Mouse (Mus musculus) retina, postnatal 1 day (tissue): Measurements from ENCODE around the gene Fam214b.

ENCODE experiments used
- DNase-seq: peaks from one replicate; pipeline ENCODE4 v3.0.0-alpha.2; 2012

The Fam214b gene

DNA sequence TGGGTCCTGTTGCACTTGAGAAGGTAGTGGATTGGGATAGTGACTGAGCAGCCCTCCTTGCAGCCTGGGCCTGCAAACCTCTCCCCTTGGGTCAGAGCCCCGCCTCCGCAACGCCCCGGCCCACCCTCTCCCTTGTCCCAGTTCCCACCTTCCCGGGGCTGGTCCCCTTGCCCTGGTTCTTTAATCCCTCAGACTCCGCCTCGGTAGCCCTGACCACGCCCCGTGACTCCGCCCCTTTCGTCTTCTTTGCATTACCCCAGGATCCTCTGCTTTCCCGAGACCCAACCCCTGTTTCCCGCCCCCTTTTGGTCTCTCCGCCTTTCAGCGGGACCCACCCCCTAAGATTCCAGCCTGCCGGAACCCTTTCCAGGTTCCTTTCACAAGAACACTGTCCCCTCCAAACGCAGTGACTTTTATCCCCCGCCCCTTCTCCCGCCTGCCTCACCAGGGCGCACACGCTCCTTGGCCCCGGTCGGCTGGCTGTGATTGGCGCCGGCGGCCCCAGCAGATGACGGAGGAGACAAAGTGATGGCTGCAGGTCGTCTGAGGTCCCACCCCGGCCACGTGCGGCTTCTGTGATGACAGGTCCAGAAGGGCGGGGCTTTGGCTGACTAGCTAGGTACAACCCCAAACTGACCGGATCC lies at the start of gene Fam214b:
Fam214b (minus strand) TSS at position 562 of the 644 bp plus-strand sequence.
- DNase-seq, result peak; percentile 99

DNA sequence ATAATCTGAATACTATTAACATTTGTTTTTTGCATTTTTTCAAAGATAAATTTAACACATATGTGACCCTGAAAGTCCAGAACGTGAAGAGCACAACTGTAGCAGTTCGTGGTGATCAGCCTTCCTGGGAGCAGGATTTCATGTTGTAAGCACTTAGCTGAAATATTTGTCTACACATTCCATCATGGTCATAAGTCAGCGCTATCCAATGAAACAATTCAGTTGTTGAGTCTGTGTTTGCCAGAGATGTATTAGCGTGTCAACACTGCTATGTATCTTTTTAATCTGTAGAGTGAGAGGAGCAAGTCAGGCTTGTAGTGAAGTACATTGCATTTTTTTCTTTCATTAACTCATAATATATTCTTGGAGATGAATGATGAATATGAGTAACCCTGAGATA lies 45.2 kb upstream of the Fam214b start:
- DNase-seq, result no peak

DNA sequence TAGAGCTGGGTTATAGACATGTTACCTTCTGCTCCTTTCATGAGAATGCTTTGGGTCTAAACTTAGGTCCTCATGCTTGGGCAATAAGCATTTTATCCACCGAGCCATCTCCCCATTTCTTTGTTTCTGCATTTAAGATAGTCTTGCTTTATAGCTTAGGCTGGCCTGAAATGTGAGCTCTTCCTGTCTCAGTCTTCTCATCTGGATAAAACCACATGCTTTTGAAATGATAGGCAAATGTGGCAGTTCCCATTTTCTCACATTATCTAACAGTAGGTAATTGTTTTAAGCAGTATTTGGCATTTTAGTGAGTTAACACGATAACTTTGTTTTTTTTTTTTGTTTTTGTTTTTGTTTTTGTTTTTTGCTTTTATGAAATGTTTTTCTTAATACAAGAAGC lies 43.9 kb upstream of the Fam214b start:
- no peak for DNase-seq

DNA sequence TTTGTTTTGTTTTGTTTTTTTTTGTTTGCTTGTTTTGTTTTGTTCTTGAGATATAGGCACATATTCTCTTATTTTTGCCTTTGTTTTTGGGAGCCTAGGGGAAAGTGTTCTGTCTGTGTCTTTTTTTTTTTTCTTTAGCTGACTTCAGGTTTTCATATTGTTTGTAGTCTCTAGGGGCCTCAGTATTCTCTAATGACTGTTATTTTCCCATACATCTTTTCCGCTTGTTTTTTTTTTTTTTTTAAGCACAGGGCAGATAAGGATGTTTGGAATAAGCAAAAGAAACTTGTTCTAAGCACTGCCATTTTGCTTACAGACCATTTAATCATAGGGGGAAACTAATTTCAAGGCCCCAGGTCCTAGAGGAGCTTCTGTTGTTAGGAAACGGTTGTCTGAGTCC lies 36.4 kb upstream of the Fam214b start:
- DNase-seq, result no peak

DNA sequence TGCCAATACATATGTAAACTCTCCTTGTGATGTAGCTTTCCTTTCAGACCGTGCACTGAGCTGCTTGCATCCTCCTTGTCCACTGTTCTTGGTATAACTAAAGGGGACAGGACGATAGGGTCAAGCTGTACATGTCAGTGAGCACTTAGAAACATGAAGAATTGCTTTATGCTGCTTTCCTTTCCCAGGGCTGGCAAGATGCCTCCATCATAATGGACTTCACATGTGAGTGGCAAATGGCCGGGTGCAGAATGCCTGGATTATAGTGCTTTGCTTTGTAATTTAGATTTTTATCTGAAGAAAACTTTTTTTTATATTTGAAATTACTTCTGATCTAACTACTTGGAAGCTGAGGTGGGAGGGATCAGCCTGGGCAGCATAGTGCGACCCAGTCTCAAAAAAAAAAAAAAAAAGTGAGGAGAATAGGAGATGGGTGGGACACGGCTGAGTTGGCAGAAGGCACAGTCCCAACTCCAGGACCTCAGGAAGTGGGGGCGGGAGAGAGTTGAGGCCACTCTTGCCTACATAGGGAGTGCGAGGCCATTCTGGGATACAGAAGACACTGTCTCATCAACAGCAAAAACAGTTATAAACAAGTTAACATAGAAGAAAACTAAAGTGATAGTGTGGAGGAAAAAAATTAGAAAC lies 32.2 kb upstream of the Fam214b start:
- DNase-seq, result no peak

DNA sequence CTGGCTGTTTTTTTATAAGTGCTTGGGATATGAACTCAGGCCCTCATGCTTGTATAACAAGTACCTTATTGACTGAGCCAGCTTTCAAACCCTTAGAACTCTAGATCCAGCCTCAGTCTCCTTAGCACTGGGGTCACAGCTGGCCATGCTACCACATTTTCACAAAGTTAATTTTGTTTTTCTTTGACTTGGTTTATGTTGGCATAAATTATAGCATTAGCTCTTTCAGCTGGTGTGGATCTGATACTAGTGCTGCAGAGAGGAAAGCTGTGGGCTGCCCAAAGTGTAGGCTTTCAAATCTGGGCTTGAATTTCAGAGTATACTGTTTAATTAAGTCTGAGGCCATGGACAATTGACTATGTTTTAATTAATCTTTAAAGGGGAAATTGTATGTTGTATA lies 28.9 kb upstream of the Fam214b start:
- DNase-seq, result no peak

DNA sequence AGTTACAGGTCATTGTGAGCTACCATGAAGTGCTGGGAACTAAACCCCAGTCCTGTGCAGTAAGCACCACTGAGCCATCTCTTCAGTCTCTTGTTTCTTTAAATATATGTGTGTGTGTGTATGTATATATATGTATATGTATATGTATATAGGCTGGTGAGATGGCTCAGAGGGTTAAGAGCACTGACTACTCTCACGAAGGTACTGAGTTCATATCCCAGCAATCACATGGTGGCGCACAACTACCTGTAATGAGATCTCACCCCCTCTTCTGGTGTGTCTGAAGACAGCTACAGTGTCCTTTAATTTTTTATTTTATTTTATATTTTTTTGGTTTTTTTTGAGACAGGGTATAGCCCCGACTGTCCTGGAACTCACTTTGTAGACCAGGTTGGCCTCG lies 19.5 kb upstream of the Fam214b start:
- DNase-seq, result no peak

DNA sequence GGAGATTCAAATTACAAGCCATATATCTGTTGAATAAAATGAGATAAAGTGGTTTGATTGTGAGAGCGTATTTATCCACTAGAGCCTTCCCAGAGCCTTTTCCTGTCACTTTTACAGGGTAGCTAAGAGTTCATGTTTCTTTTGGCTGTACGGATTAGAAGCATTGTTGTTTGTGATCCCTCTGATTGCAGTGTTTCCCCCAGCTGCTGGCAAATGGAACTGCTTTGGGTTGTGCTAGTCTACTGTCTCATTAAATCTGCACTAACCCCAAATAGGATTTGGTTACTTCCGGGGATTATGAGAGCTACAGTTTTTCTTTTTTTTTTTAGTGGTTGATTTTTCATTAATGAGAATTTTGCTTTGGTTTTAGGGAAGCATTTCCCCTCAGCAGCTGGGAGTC lies 14.3 kb upstream of the Fam214b start:
- peak; percentile 59 for DNase-seq

DNA sequence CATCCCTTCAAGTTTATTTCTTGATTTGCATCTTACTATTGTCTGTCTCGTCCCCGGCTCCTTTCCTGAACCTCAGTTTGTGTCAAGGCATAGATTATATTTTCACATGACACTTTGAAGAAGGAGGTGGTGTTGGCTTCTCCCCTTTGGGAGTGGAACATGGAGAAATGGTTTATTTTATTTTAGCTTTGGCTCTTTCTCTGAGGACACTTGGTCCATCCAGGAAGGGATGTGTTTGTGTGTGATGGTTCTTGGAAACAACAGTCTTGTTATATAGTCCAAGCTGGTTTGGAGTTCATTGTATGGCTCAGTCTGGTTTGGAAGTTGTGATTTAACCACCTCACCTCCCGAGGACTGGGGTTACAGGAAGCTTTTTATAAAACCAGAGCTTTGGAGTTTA lies 13.7 kb upstream of the Fam214b start:
- no peak for DNase-seq

DNA sequence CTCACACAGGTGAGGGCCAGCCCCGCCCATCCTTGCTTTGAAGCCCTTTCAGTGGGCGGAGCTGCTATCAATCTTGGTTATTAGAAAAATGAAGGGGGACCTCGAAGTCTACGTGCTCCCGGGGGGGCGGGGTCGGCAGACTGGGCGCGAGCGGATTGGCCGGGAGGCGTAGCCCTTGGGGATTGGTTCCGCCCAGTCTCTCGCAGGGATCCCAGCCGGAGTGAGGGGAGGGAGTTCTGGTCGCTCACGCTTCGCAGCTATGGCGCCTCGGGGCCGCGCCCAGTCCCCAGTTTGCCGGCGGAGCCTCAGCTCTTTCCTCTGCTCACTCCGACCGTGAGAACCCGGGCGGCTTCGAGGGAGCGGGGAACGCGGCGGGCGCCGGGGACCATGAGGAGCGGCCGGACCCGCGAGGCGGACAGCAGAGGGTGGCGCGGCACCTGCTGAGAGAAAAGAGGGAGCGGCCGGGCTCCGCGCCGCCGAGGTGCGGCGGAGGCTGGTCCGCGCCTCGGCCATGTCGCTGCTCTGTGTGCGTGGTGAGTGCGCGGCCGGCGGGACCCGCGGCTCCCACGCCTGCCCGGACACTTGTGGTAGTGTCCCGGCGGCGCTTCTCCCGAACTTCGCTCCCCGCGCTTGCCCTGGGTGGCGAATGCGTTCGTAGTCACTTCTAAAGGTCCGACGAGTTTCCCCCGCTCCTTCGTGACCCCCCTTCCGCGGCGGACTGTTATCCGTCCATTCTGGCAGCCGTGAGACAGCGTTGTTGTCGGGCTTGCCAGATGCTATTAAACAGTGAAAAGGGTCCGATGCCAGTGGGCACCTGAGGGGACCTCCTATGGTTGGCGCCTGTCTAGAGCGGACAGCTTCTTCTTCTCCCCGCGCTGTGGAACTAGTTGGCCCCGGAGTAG lies 13.0 kb upstream of the Fam214b start, which contains the start of gene Unc13b:
Unc13b (plus strand) TSS at position 201 of the 902 bp plus-strand sequence.
- peak; percentile 98 for DNase-seq

DNA sequence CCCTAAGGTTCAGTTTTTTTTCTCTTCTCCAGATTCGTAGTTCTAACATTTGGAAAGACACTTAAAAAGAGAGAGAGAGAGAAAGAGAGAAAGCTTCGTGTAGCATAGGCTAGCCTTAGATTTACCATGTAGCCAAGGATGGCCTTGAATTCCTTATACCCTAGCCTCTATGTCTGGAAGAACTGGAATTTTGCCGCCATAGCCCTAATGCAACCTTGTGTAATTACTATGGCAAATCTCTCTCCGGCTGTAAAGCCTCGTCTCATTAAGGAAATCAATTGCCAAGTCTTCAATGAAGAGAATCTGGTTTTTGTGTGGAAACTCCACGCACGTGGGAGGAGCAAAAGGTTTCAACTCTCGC lies 12.4 kb upstream of the Fam214b start:
- DNase-seq, result no peak

DNA sequence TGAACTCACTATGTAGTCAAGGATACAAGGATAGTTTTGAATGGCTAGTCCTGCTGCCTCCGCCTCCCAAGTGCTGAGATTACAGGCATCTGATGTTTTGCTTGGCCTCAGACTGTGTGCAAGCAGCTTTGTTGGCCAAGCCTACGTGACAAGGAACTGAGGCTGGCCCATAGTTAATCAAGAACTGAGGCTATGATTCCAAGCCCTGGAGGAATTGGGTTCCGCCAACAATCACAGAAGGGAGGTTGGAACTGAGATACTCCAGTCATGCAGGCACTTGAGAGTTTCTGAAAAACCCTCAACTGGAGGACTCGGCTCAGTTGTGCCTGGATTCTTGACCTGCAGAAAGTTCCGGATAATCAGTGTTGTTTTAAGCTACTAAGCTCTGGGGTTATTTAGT lies 11.6 kb upstream of the Fam214b start:
- DNase-seq, result no peak

DNA sequence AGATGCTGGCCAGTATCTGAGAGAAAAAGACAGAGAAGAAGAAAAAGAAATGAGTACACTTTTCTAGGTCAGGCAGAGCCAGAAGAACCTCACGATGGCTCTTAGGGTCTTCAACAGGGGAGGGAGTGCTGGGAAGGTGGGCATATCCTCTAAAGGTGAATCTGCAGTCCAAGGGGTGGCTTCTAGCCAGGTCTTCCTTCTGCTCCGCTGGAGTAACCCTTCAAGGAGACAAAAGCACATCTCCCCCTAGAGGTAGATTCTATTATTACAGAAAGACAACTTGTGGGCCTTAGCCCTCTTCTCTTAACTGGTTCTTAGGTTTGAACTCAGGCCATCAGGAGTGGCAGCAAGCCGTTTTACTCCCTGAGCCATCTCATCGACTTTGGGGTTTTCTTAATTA lies 6.6 kb upstream of the Fam214b start:
- DNase-seq, result peak; percentile 86

DNA sequence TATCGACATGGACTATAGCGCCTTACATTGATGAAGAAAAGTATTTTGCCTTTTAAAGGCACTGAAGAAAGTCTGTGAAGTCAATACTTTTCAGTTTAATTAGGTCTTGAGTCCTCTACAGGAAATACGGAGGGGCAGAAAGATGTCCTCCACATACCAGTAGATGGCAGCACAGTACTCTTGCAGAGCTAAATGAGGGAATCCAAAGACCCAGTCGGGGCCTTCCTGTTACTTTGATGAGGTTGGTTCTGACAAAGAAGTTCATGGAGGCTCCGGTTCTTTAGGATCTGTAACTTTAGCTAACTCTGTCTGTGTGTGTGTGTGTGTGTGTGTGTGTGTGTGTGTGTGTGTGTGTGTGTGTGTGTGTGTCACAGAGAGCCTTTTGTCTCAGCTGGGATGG lies 1.2 kb upstream of the Fam214b start:
- DNase-seq, result peak; percentile 92

DNA sequence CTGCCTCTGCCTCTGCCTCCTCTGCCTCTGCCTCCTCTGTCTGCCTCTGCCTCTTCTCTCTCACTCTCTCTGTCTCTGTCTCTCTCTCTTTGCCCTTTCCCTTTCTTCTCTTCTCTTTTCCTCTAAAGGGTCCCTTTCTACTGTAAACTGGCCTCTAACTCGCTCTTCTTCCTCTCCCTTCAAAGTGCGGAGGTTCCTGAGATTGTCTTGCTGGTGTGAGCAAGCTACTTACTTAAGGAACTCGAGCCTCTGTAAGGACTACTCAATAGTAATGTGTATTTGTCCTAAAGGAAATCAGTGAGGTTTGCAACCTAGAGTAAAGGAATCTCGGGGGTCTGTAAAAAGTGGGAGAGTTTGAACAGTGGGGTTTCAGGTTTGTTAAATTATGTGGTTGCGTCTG lies 587 bp upstream of the Fam214b start:
- DNase-seq, result no peak

DNA sequence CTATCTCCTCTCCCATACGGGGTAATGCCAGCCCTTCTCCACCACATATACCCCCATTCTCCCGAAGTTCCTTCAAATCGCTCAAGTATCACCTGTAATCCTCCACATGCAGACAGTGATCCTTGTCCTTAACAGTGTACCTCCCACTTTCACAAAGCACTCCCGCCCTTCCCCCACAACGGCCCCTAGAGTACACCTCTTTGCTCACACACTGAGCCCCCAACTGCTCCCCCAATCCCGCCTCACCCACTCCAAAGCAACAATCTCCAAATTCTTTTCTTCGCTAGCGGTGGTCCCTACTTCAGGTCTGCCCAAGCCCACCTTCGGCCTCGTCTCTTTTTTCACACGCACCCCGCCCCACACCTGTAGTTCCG lies 748 bp downstream of the Fam214b start:
- no peak for DNase-seq

DNA sequence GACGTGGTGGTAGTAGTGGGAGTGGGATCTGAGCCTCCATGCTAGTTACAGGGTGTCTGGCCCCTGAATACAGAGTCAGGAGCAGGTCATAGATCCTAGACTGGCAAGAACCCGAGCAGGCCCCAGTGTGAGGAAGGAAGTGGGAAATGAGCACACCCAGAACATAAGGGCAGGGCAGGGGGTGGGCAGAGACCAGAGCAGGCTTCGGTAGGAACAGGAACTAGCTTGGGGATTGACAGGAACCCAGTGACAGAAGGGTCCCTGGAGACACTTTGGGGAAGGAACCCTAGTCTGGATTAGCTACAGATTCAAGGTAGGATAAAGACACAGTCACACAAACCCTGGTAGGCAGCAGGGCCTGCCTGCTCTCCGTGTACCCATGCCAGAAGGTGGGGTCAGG lies 1.3 kb downstream of the Fam214b start:
- peak; percentile 32 for DNase-seq

DNA sequence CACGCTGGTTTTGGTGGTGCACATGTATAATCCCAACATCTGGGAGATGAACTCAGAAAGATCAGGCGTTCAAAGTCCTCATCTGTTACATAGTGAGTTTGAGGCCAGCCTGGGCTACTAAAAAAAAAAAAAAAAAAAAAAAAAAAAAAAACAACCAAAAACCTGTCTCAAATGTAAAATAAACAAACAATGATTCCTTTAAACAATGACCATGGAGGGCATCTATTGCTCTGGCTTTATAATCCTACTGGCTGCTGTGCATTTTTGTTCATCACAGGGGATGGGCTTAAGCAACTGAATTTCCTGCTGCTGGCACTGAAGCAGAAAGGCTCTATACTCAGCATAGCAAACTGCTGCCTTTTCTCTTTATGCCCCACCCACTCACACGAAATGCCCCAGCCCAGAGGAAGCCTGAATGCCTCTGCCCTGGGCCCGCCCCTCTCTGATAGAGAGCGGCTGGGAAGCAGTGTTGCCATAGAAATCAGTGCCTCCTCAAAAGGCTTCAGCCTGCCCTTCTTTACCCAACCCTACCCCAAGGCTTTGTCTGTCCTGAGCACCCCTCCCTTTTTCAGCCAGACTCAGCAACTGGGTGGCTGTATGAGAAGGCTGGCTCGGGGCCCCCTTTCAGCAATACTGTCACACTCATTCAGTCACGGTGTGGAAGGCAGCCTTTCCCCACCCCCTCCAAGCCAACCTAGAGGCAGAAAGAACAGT lies 2.2 kb downstream of the Fam214b start:
- DNase-seq, result peak; percentile 94

DNA sequence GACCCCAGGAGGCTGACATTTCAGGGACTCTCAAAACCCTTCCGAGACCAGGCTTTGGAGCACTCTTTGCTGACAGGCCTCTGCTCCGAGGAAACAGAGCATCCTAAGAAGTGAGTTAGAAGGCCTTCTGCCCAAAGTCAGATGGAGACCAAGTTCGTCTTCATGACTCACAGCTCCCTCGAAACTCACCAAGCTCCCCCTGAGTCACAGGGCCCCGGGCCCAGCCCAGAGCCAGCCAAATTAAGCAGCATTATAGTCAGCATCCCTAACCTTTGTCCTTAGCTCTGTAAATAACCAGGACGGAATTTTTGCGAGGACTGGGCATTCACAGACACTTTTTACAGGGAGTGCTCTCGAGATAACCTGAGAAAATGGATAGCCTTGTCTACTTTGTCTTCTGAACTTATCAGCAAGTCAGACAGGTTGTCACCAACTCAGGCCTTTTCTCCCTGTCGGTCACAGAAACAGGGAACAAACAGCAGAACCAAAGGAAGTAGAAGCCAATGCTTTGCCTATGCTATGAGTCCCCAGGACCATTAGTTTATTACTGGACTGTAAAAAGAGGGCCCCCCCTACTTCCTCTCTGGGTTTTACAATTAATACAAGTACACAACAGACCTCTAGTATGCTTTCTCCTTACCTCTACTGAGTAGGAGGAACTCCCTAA lies 5.0 kb downstream of the Fam214b start:
- no peak for DNase-seq

DNA sequence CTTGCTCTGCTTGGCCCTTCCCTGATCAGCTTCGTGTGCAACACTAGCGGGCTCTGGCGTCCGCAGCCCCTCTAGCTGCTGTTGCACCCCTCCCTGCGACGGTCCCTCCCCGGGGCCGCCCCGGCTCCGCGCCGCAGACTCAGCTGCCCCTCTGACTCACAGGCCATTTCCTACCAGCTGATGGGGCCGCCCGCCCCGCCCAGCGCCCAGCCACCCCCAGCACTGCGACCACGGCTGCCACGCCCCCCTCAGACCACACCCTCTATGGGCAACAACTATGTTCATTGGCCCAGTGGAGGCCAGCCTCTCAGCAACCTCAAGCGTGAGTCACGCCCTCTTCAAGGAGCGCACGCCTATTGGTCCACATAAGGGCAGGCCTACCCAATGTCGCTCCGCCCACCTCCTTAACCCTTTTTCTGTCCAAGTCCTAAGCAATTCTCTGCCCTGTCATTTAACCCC lies 5.9 kb downstream of the Fam214b start:
- peak; percentile 99 for DNase-seq

DNA sequence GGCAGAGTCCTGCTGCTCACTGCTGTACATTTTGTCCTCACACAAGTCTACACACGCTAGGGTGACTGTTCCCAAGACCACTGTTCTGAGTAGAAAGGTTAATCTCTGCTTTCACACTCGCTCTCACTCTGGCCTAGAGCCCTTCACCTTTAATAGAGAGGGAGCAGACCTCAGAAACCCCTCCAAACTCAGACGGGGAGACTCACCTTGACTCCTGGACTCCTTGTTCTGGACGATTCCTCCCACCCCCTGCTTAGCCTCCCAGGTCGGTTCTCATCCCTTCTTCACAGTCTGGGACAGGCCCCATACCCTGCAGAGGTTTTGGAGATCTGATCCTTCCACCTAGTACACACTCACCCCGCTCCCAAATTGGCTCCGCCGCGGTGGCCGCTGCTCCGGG lies 6.4 kb downstream of the Fam214b start:
- DNase-seq, result no peak
